Mouse (Mus musculus) hindbrain, embryonic 10.5 days (tissue): ENCODE data around the gene Ctsl. TPM values are rescaled to one million over a fixed set of nuclear protein-coding genes. Genes with fewer than 3 reads are reported as not detected.

Experiments
- DNase-seq: peaks from one replicate; pipeline ENCODE4 v3.0.0-alpha.2; 2017; ENCODE audit warnings: low spot score
- H3K27ac ChIP-seq: fragments of 300-500 bp; sonication (generic); 2 replicates; pipeline ENCODE4 v1.5.1; 2016; ENCODE audit warnings: mild to moderate bottlenecking, moderate library complexity
- H3K27me3 ChIP-seq: fragments of 300-500 bp; sonication (generic); 2 replicates; pipeline ENCODE4 v1.6.1; 2016; ENCODE audit warnings: mild to moderate bottlenecking; ENCODE audit not compliant: poor library complexity, insufficient read depth, severe bottlenecking
- H3K36me3 ChIP-seq: fragments of 300-500 bp; sonication (generic); 2 replicates; pipeline ENCODE4 v1.6.1; 2016; ENCODE audit warnings: mild to moderate bottlenecking, moderate library complexity
- H3K4me1 ChIP-seq: fragments of 300-500 bp; sonication (generic); replicated peaks from 2 replicates; pipeline ENCODE4 v1.6.1; 2016; ENCODE audit warnings: mild to moderate bottlenecking
- H3K4me3 ChIP-seq: fragments of 300-500 bp; sonication (generic); 2 replicates; pipeline ENCODE4 v1.5.1; 2016; ENCODE audit warnings: mild to moderate bottlenecking, moderate library complexity
- H3K9me3 ChIP-seq: fragments of 300-500 bp; sonication (generic); 2 replicates; pipeline ENCODE4 v1.6.1; 2016; ENCODE audit warnings: mild to moderate bottlenecking, moderate library complexity
- WGBS: fragments of 180-500 bp; shearing (Covaris S2); methylation state at CpG from one replicate; pipeline ENCODE4 v1.1.7; 2016; 5-methylcytosine and 5-hydroxymethylcytosine counted together
- polyA plus RNA-seq: library from polyadenylated mRNA; unstranded; fragments of >200 nt; fragmentation: Nextera tagmentation; extraction: Ambion mirVana; gene quantifications from 2 replicates; pipeline ENCODE4 v1.2.1, GENCODE M21; 2016

The Ctsl gene
- polyA plus RNA-seq, 1 experiment from 2014 or later, result 135 TPM

- Histone ChIP-seq H3K27me3 (no peaks in the 10 kb centered on the region), H3K36me3 (no peaks in the 10 kb centered on the region), H3K4me3 (no peak overlapping the region), H3K27ac (no peak overlapping the region), H3K4me1 (no peaks in the 10 kb centered on the region), H3K9me3 (no peaks in the 10 kb centered on the region)
- 84% methylated on average over 8 of the region's 8 CpGs for WGBS
- no peak for DNase-seq
Measured at GRCm38 (mm10) chr13:64322561-64323281, 48.0 kb downstream of the Ctsl start.

DNA sequence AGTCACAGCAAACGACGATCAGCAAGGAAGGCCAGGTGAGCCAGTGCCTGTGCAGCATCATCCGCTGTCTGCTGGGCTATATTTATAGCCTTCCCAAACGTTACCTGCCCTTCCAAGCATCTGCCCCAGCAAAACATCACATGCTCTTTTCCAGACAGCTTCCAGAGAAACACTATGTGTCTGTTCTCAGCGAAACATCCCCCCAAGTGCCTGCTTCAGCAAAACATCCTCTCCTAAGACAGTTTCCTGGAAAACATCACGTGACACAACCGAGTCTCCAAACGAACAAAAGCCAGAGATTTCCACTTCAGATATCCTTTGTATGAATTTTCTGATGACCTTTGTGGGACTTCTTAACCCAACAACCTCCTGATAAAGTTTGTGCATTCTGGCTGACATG is 50.4 kb downstream of the Ctsl start:
- Histone ChIP-seq H3K4me1 (no peaks in the 10 kb centered on the region), H3K27me3 (no peaks in the 10 kb centered on the region), H3K36me3 (no peaks in the 10 kb centered on the region), H3K9me3 (no peaks in the 10 kb centered on the region), H3K4me3 (no peak overlapping the region), H3K27ac (no peak overlapping the region)
- DNase-seq, result no peak
- WGBS, result 84% methylated on average over 8 of the region's 8 CpGs

GRCm38 (mm10) chr13:64319782-64320181 is 50.9 kb downstream of the Ctsl start:
- no peak for DNase-seq
- Histone ChIP-seq H3K9me3 (no peaks in the 10 kb centered on the region), H3K27ac (no peak overlapping the region), H3K27me3 (no peaks in the 10 kb centered on the region), H3K36me3 (no peaks in the 10 kb centered on the region), H3K4me1 (no peaks in the 10 kb centered on the region), H3K4me3 (no peak overlapping the region)

GRCm38 (mm10) chr13:64318355-64318754 is 52.3 kb downstream of the Ctsl start:
- Histone ChIP-seq H3K27me3 (no peaks in the 10 kb centered on the region), H3K27ac (no peak overlapping the region), H3K4me1 (no peaks in the 10 kb centered on the region), H3K36me3 (no peaks in the 10 kb centered on the region), H3K4me3 (no peak overlapping the region), H3K9me3 (no peaks in the 10 kb centered on the region)
- DNase-seq, result no peak
- WGBS, result 88% methylated on average over 2 of the region's 2 CpGs

- no peak overlapping the region for H3K27ac ChIP-seq
- DNase-seq, result no peak
- no peaks in the 10 kb centered on the region for H3K9me3 ChIP-seq
- no peak overlapping the region for H3K4me3 ChIP-seq
- H3K4me1 ChIP-seq, result peaks cover 10% of the 10 kb centered on the region
- no peaks in the 10 kb centered on the region for H3K27me3 ChIP-seq
- 2% methylated on average over 3 of the region's 3 CpGs for WGBS
- no peaks in the 10 kb centered on the region for H3K36me3 ChIP-seq
Measured at GRCm38 (mm10) chr13:64315483-64316050, 55.1 kb downstream of the Ctsl start.

- WGBS, result 71% methylated on average over 3 of the region's 3 CpGs
- no peak overlapping the region for H3K4me3 ChIP-seq
- no peak for DNase-seq
- H3K27ac ChIP-seq, result no peak overlapping the region
- no peaks in the 10 kb centered on the region for H3K36me3 ChIP-seq
- no peaks in the 10 kb centered on the region for H3K9me3 ChIP-seq
- peaks cover 10% of the 10 kb centered on the region for H3K4me1 ChIP-seq
- H3K27me3 ChIP-seq, result no peaks in the 10 kb centered on the region
Measured at GRCm38 (mm10) chr13:64314041-64314440, 56.6 kb downstream of the Ctsl start.

GRCm38 (mm10) chr13:64312916-64313289 is 57.8 kb downstream of the Ctsl start:
- peaks cover 10% of the 10 kb centered on the region for H3K4me1 ChIP-seq
- H3K27ac ChIP-seq, result peak overlapping the region; percentile 92
- DNase-seq, result no peak
- no peaks in the 10 kb centered on the region for H3K9me3 ChIP-seq
- H3K4me3 ChIP-seq, result peak overlapping the region; percentile 72
- 2% methylated on average over 2 of the region's 2 CpGs for WGBS
- H3K27me3 ChIP-seq, result no peaks in the 10 kb centered on the region
- peaks cover 3% of the 10 kb centered on the region for H3K36me3 ChIP-seq

DNA sequence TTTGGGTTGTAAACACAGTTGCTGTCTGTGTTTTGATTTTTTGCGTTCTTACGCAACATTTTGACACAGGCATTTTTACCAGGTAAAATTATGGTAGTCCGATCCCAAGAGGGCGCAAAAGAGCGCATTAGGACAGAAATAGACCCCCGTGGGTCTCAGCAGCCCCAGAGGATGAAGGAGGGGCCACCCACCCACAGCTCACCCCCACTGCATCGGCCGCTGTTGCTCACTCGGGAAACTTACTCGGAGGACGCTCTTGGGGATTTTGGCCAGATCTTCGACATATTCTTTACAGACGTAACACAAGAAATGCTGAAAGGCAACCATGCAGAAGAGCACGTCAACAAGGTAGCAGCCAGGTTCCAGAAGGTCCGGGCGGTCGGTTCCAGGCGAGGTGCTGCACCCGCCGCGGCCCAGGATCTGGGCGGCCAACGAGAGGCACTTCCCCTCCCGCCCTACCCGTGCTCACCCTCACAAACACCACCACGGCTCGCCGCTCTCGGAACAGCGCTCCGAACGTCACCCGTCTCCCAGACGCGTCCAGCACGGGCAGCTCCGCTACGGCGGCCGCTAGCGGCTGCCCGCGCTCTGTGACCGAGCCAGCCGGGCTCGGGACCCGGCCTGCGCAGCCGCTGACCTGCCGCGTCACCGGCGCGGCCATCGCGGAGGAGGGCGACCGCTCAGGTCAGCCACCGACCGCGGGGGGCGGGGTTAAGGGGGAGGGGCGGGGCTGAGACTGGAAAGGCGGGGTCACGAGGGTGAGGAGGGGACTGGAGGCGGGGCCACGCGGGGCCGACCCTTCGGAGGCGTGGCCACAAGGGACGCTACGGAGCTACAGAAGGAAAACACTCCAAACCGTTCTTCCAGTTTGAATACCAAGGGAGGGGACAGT is 58.4 kb downstream of the Ctsl start, which contains the start of gene Aaed1:
TSS of gene Aaed1 (minus strand) at position 687 of the 892 bp plus-strand sequence.
- DNase-seq, result peak; percentile 97
- Histone ChIP-seq H3K27ac (peak within 1 kb of the TSS; percentile 92), H3K36me3 (peaks cover 9% of the 10 kb centered on the region), H3K9me3 (no peaks in the 10 kb centered on the region), H3K4me1 (peaks cover 10% of the 10 kb centered on the region), H3K4me3 (peak within 1 kb of the TSS; percentile 72), H3K27me3 (no peaks in the 10 kb centered on the region)
- WGBS, result under 1% methylated on average over 74 of the region's 74 CpGs

- H3K9me3 ChIP-seq, result no peaks in the 10 kb centered on the region
- peaks cover 10% of the 10 kb centered on the region for H3K4me1 ChIP-seq
- no peak overlapping the region for H3K27ac ChIP-seq
- H3K36me3 ChIP-seq, result peaks cover 11% of the 10 kb centered on the region
- H3K27me3 ChIP-seq, result no peaks in the 10 kb centered on the region
- H3K4me3 ChIP-seq, result peak overlapping the region; percentile 72
- no peak for DNase-seq
- 92% methylated on average over 1 of the region's 1 CpGs for WGBS
Measured at GRCm38 (mm10) chr13:64311266-64311665, 59.4 kb downstream of the Ctsl start.

- H3K27me3 ChIP-seq, result no peaks in the 10 kb centered on the region
- no peaks in the 10 kb centered on the region for H3K9me3 ChIP-seq
- DNase-seq, result no peak
Measured at GRCm38 (mm10) chr13:64310585-64310984, 60.1 kb downstream of the Ctsl start.

DNA sequence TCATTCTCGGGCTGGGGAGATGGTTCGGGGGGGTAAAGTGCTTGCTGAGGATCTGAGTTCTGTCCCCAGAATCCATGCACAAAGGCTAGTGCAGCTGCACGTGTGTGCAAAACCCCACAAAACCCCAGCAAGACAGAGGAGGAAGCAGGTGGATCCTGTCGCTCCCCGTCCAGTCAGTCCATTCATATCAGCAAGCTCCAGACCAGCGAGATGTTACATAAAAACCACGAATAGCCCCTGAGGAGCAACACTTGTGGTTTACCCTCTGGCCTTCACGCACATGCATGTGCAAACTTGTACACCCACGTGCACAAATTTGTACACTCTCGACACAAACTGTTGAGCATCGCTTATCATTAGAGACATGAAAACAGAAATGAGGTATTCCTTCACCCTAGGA is 60.8 kb downstream of the Ctsl start:
- no peak for DNase-seq
- H3K27ac ChIP-seq, result no peak overlapping the region
- H3K9me3 ChIP-seq, result no peaks in the 10 kb centered on the region
- WGBS, result 89% methylated on average over 11 of the region's 11 CpGs
- H3K4me1 ChIP-seq, result peaks cover 10% of the 10 kb centered on the region
- H3K36me3 ChIP-seq, result peaks cover 11% of the 10 kb centered on the region
- no peaks in the 10 kb centered on the region for H3K27me3 ChIP-seq
- no peak overlapping the region for H3K4me3 ChIP-seq

More at GRCm38 (mm10) chr13:64310585-64310984, 60.1 kb downstream of the Ctsl start:
- no peak overlapping the region for H3K27ac ChIP-seq
- H3K4me1 ChIP-seq, result peaks cover 10% of the 10 kb centered on the region
- WGBS, result 85% methylated on average over 6 of the region's 6 CpGs
- peaks cover 11% of the 10 kb centered on the region for H3K36me3 ChIP-seq
- H3K4me3 ChIP-seq, result no peak overlapping the region
